Mouse (Mus musculus): Measurements from ENCODE around the gene Dnajc8. TPM values are rescaled to one million over a fixed set of nuclear protein-coding genes. Genes with fewer than 3 reads are reported as not detected.
A peak's percentile ranks its signal among the peaks of the same experiment; 100 is the strongest.

Gene Dnajc8
- polyA plus RNA-seq, 1 experiment, result 146 TPM

DNA sequence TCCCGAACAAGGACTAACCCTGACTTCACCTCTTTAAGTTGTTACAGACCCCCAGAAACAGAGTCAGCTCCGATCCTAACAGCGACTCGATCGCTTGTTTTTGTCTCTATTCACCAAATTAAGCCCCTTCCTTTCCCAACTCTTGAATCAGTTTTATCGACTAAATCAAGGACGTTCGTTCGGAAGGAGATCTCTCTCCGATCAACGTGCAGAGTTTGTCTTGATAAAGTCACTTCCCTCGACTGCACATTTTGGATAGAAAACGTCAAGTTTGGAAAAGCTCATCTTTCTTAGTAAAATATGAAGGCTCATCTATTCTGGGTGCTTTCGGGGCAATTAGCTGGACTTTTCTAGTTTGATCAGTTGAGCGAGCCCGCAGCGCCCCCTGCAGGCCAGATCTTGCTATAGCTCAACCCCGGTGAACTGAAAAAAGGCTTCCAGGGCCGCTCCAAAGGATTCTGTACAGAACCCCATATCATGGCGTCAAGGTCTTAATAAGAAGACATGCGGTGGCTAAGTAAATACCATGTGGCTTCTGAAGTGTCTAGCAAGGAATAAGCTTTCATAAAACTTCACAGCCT is 20.7 kb upstream of the Dnajc8 start:
- Histone ChIP-seq H3K27ac (ENCODE audit: insufficient read depth, low read length) (peak overlapping the region; percentile 100), H3K4me1 (ENCODE audit: control insufficient read depth, insufficient read depth, low read length) (0 out of 2 replicates have a peak, but pooled peaks cover 2% of the 10 kb centered on the region), H3K4me3 (ENCODE audit: insufficient read depth, low read length) (peak overlapping the region; percentile 43)
- 0 out of 2 replicates have a peak, but pooled peaks have one; percentile 37 for TF ChIP-seq CTCF (IDR thresholded peaks at IDR 0.05; ENCODE audit: borderline replicate concordance, insufficient read depth, low read length)
- TF ChIP-seq POLR2A (IDR thresholded peaks at IDR 0.05; ENCODE audit: low read depth, low read length), result peak; percentile 56; the same call in 1 of the 2 replicates

DNA sequence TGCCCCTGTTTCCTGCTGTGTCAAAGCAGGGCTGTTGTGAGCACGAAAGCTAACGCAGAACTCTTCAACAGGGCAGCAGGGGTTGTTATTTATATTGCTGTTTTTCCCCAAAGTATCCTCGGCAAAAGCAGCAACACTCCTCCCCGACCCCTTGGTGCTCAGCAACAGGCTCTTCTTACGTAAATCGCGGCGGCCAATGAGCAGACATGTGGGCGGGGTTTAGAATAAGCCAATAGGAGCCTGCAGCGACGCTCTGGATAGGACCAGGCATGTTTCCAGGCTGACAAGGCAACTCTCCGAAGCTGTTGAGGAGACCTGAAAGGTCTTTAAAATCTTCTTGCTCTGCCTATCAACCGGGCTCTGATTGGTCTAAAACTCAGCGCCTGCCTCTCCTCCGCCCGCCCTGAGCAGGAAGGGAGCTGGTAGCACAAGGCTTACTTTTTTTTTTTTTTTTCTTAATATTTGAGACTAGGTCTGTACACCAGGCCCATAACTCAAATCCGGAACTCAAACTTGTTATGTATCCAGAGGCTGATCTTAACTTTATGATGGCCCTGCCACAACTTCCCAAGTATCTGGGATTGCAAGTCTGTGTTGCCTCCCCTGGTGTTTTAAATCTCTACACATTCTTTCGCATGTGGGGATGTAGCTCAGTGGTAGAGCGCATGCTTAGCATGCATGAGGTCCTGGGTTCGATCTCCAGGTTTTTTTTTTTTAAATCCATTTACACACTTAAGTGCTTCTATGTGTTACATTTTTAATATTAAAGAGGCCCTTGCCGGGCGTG is 19.8 kb upstream of the Dnajc8 start:
- no peak for TF ChIP-seq CTCF (IDR thresholded peaks at IDR 0.05; ENCODE audit: borderline replicate concordance, insufficient read depth, low read length)
- peak; percentile 92 for TF ChIP-seq POLR2A (IDR thresholded peaks at IDR 0.05; ENCODE audit: low read depth, low read length)
- Histone ChIP-seq H3K27ac (ENCODE audit: insufficient read depth, low read length) (peak overlapping the region; percentile 100), H3K4me3 (ENCODE audit: insufficient read depth, low read length) (peak overlapping the region; percentile 41), H3K4me1 (ENCODE audit: control insufficient read depth, insufficient read depth, low read length) (0 out of 2 replicates have a peak, but pooled peaks cover 2% of the 10 kb centered on the region)

DNA sequence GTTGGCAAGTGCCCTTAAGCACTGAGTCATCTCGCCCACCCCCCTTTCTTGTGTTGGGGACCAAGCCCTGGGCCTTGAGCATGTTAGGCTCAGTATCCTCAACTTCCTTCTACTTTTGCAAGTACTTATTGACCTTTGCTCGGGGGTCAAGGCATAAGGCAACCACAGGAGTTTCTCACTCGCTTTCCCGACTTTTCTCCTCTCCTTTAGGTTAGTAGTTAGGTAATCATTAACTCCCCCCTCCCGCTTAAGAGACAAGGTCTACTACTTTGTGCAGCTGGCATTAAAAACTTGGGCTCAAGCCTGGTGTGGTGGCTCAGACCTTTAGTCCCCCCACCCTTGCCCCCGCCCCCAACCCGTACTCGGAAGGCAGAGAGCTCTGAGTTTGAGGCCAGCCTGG is 17.3 kb upstream of the Dnajc8 start:
- no peak overlapping the region for H3K4me3 ChIP-seq (ENCODE audit: insufficient read depth, low read length)
- TF ChIP-seq POLR2A (IDR thresholded peaks at IDR 0.05; ENCODE audit: low read depth, low read length) (no peak), CTCF (IDR thresholded peaks at IDR 0.05; ENCODE audit: borderline replicate concordance, insufficient read depth, low read length) (no peak)
- H3K27ac ChIP-seq (ENCODE audit: insufficient read depth, low read length), result no peak overlapping the region
- 0 out of 2 replicates have a peak, but pooled peaks cover 2% of the 10 kb centered on the region for H3K4me1 ChIP-seq (ENCODE audit: control insufficient read depth, insufficient read depth, low read length)

DNA sequence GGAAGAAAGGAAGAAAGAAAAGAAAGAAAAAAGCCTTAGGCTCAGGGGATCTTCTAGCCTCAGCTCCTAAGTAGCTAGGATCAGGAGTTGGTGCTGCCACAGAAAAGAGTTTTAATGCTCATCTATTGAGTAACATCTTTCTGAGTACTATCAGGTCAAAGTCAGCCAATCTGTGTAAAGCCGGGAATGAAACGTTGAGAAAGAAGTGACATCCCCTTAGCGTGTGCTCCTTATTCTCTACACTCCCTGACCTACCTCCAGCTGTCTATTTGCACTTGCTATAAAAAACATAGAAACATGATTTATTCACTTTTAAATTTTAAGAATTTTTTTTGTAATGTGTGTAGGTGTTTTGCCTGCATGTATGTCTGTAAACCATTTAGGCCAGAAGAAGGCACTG is 16.2 kb upstream of the Dnajc8 start:
- H3K4me1 ChIP-seq (ENCODE audit: control insufficient read depth, insufficient read depth, low read length), result no peaks in the 10 kb centered on the region
- TF ChIP-seq CTCF (IDR thresholded peaks at IDR 0.05; ENCODE audit: borderline replicate concordance, insufficient read depth, low read length) (no peak), POLR2A (IDR thresholded peaks at IDR 0.05; ENCODE audit: low read depth, low read length) (no peak)
- H3K27ac ChIP-seq (ENCODE audit: insufficient read depth, low read length), result no peak overlapping the region
- H3K4me3 ChIP-seq (ENCODE audit: insufficient read depth, low read length), result no peak overlapping the region

DNA sequence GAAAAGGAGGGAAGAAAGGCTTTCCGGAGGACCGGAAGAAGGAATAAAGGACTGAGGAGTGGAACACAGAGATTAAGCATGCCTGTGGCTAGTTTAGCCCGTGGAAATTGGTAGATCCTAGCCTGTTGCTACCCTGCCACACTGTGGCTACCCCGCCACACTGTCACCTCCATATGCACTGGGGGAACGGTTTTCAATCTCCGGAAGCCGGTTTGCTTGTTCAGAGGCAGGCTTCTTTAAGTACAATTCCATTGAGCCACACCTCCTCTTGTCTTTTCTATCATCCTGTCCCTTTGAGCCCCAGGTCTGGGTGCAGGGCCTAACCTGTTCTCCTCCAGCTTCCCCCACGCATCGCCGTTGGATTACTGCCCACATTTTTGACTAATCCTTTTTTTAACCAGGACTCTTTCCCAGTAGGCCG is 11.0 kb upstream of the Dnajc8 start:
- TF ChIP-seq POLR2A (IDR thresholded peaks at IDR 0.05; ENCODE audit: low read depth, low read length) (no peak), CTCF (IDR thresholded peaks at IDR 0.05; ENCODE audit: borderline replicate concordance, insufficient read depth, low read length) (no peak)
- H3K4me3 ChIP-seq (ENCODE audit: insufficient read depth, low read length), result no peak overlapping the region
- 0 out of 2 replicates have a peak, but pooled peaks cover 5% of the 10 kb centered on the region for H3K4me1 ChIP-seq (ENCODE audit: control insufficient read depth, insufficient read depth, low read length)
- H3K27ac ChIP-seq (ENCODE audit: insufficient read depth, low read length), result peak overlapping the region; percentile 28

DNA sequence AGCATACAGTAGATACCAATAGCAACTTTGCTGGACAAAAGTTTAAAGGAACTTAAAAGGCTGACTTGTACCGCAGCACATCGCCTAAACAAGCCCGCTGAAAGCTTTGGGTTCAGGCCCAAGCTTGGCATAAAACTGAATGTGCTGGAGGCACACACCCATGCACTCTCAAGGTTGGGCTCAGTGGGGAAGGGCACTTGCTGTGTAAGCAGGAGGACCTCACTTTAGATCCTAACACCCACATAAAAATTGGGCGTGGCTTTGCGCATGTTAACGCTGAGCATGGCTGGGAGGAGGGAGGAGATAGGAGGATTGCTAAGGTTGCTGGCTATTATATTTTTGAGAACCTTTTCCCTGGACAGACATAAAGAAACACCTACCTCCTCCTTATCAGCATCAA is 10.5 kb upstream of the Dnajc8 start:
- Histone ChIP-seq H3K27ac (ENCODE audit: insufficient read depth, low read length) (peak overlapping the region; percentile 28), H3K4me3 (ENCODE audit: insufficient read depth, low read length) (no peak overlapping the region), H3K4me1 (ENCODE audit: control insufficient read depth, insufficient read depth, low read length) (0 out of 2 replicates have a peak, but pooled peaks cover 5% of the 10 kb centered on the region)
- TF ChIP-seq CTCF (IDR thresholded peaks at IDR 0.05; ENCODE audit: borderline replicate concordance, insufficient read depth, low read length), result no peak
- no peak for TF ChIP-seq POLR2A (IDR thresholded peaks at IDR 0.05; ENCODE audit: low read depth, low read length)

DNA sequence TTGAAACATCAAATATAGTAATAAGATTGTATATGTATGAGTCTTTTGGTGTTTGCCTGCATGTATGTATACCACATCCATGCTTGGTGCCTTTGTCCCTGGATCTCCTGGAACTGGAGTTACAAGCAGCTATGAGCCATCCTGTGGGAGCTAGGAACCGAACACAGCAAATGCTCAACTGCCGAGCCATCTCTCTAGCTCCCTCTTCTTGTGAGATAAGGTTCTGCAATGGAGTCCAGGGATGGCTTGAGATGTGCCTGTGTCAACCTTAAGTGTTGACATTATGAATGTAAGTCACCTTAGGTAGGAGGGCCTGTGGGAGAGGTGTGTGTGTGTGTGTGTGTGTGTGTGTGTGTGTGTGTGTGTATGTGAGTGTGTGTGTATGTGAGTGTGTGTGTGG is 8.7 kb upstream of the Dnajc8 start:
- H3K4me3 ChIP-seq (ENCODE audit: insufficient read depth, low read length), result no peak overlapping the region
- peaks cover 5% of the 10 kb centered on the region; the same call in 1 of the 2 replicates for H3K4me1 ChIP-seq (ENCODE audit: control insufficient read depth, insufficient read depth, low read length)
- TF ChIP-seq CTCF (IDR thresholded peaks at IDR 0.05; ENCODE audit: borderline replicate concordance, insufficient read depth, low read length), result no peak
- TF ChIP-seq POLR2A (IDR thresholded peaks at IDR 0.05; ENCODE audit: low read depth, low read length), result no peak
- H3K27ac ChIP-seq (ENCODE audit: insufficient read depth, low read length), result no peak overlapping the region

DNA sequence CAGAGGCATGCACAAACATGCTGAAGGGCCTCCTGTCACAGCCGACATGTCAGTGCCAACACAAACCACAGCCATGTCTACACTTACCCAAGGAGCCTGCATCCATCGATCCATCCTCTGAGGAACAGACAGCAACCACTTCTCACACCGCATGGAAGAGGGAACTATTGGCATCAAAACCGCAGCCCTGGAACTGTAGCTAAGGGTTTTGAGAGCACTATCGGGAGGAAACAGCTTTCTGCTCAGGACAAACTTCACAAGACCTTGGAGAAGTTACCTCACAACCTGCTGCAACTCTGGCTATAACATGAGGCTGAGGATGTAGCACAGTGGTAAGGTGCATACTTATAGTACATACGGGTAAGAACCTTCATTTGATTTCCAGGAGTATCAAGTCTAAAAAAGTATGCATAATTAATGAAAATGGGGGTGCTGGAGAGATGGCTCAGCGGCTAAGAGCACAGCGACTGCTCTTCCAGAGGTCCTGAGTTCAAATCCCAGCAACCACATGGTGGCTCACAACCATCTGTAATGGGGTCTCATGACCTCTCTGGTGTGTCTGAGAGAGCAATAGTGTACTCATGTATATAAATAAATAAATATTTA is 7.3 kb upstream of the Dnajc8 start:
- Histone ChIP-seq H3K4me3 (ENCODE audit: insufficient read depth, low read length) (no peak overlapping the region), H3K27ac (ENCODE audit: insufficient read depth, low read length) (no peak overlapping the region), H3K4me1 (ENCODE audit: control insufficient read depth, insufficient read depth, low read length) (peaks cover 5% of the 10 kb centered on the region; the same call in 1 of the 2 replicates)
- TF ChIP-seq POLR2A (IDR thresholded peaks at IDR 0.05; ENCODE audit: low read depth, low read length) (no peak; the same call in 1 of the 2 replicates), CTCF (IDR thresholded peaks at IDR 0.05; ENCODE audit: borderline replicate concordance, insufficient read depth, low read length) (no peak)

DNA sequence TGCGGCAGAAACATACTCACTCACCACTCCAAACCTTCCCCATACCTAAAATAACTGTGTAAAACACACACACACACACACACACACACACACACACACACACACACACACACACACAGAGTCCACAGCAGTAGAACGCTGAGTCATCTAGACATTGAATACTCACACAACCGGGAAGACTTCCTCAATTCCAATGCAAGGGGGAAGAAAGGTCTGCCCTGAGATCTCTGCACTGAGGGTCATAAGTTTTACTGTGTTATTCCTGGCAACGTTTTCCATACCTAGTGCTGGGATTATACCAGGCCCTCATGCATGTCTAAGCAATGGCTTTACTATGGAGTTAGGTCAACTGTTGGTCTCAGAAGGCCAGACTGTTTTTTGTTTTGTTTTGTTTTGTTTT is 6.0 kb upstream of the Dnajc8 start:
- peak overlapping the region; percentile 27; the same call in 1 of the 2 replicates for H3K27ac ChIP-seq (ENCODE audit: insufficient read depth, low read length)
- TF ChIP-seq CTCF (IDR thresholded peaks at IDR 0.05; ENCODE audit: borderline replicate concordance, insufficient read depth, low read length), result no peak
- no peak for TF ChIP-seq POLR2A (IDR thresholded peaks at IDR 0.05; ENCODE audit: low read depth, low read length)
- H3K4me3 ChIP-seq (ENCODE audit: insufficient read depth, low read length), result no peak overlapping the region
- peaks cover 5% of the 10 kb centered on the region; the same call in 1 of the 2 replicates for H3K4me1 ChIP-seq (ENCODE audit: control insufficient read depth, insufficient read depth, low read length)
